Mouse (Mus musculus) embryonic facial prominence, embryonic 11.5 days (tissue): Measurements from ENCODE around the gene Mmp19. TPM values are rescaled to one million over a fixed set of nuclear protein-coding genes. Genes with fewer than 3 reads are reported as not detected.

Experiments
- ATAC-seq: fragments of 200-750 bp; cut with Nextera tagmentation; replicated peaks from 2 replicates; pipeline ENCODE4 v1.8.0; 2017; ENCODE audit warnings: low read depth; ENCODE audit not compliant: insufficient number of reproducible peaks, low FRiP score, low TSS enrichment
- DNase-seq: peaks from one replicate; pipeline ENCODE4 v3.0.0-alpha.2; 2015; ENCODE audit warnings: low spot score
- H3K27ac ChIP-seq: fragments of 300-500 bp; sonication (generic); replicated peaks from 2 replicates; pipeline ENCODE4 v1.5.1; 2014; ENCODE audit warnings: mild to moderate bottlenecking, low read depth, low read length, control low read depth
- H3K27me3 ChIP-seq: fragments of 300-500 bp; sonication (generic); 2 replicates; pipeline ENCODE4 v1.6.1; 2014; ENCODE audit warnings: mild to moderate bottlenecking, low read length, moderate library complexity, mixed read lengths; ENCODE audit not compliant: control insufficient read depth, insufficient read depth
- H3K36me3 ChIP-seq: fragments of 300-500 bp; sonication (generic); replicated peaks from 2 replicates; pipeline ENCODE4 v1.6.1; 2014; ENCODE audit warnings: low read depth, mild to moderate bottlenecking, low read length, moderate library complexity, mixed read lengths; ENCODE audit not compliant: control insufficient read depth, insufficient read depth
- H3K4me1 ChIP-seq: fragments of 300-500 bp; sonication (generic); 2 replicates; pipeline ENCODE4 v1.6.1; 2014; ENCODE audit warnings: low read length, mixed read lengths; ENCODE audit not compliant: control insufficient read depth, insufficient read depth
- H3K4me2 ChIP-seq: fragments of 300-500 bp; sonication (generic); 2 replicates; pipeline ENCODE4 v1.6.1; 2014; ENCODE audit warnings: low read depth, mild to moderate bottlenecking, control low read depth, low read length, moderate library complexity
- H3K4me3 ChIP-seq: fragments of 300-500 bp; sonication (generic); 2 replicates; pipeline ENCODE4 v1.5.1; 2014; ENCODE audit warnings: low read depth, low read length, control low read depth
- H3K9ac ChIP-seq: fragments of 300-500 bp; sonication (generic); replicated peaks from 2 replicates; pipeline ENCODE4 v1.6.1; 2014; ENCODE audit warnings: mild to moderate bottlenecking, control low read depth, low read length
- H3K9me3 ChIP-seq: fragments of 300-500 bp; sonication (generic); replicated peaks from 2 replicates; pipeline ENCODE4 v1.6.1; 2016; ENCODE audit warnings: mild to moderate bottlenecking, low read length, inconsistent platforms, mixed read lengths; ENCODE audit not compliant: control insufficient read depth
- WGBS: fragments of 180-500 bp; shearing (Covaris S2); extraction: QIAGEN DNeasy Blood & Tissue Kit; methylation state at CpG from one replicate; pipeline ENCODE4 v1.1.7; 2014; 5-methylcytosine and 5-hydroxymethylcytosine counted together
- polyA plus RNA-seq: library from polyadenylated mRNA; unstranded; fragments of >200 nt; fragmentation: Nextera tagmentation; extraction: Ambion mirVana; gene quantifications from 2 replicates; pipeline ENCODE4 v1.2.1, GENCODE M21; 2014

Gene Mmp19
- polyA plus RNA-seq, 1 experiment from 2014 or later: 0.21 TPM

- Histone ChIP-seq H3K9ac (no peak overlapping the region), H3K27ac (no peak overlapping the region), H3K4me2 (no peak overlapping the region), H3K9me3 (no peaks in the 10 kb centered on the region), H3K4me1 (no peaks in the 10 kb centered on the region), H3K27me3 (no peaks in the 10 kb centered on the region), H3K4me3 (no peak overlapping the region), H3K36me3 (peaks cover 5% of the 10 kb centered on the region)
- 96% methylated on average over 5 of the region's 5 CpGs for WGBS
- ATAC-seq (no peak), DNase-seq (no peak)
Measured at GRCm38 (mm10) chr10:128843260-128843659, 52.5 kb downstream of the Mmp19 start.

- no peaks in the 10 kb centered on the region for H3K27me3 ChIP-seq
- DNase-seq (peak; percentile 73), ATAC-seq (no peak)
- H3K27ac ChIP-seq: no peak overlapping the region
- WGBS: 85% methylated on average over 2 of the region's 2 CpGs
- no peak overlapping the region for H3K9ac ChIP-seq
- peaks cover 2% of the 10 kb centered on the region for H3K36me3 ChIP-seq
- no peak overlapping the region for H3K4me2 ChIP-seq
- no peaks in the 10 kb centered on the region for H3K4me1 ChIP-seq
- no peak overlapping the region for H3K4me3 ChIP-seq
- no peaks in the 10 kb centered on the region for H3K9me3 ChIP-seq
Measured at GRCm38 (mm10) chr10:128845516-128845915, 54.8 kb downstream of the Mmp19 start.

GRCm38 (mm10) chr10:128846664-128847063 lies 56.0 kb downstream of the Mmp19 start:
- no peak for DNase-seq
- no peak overlapping the region for H3K4me3 ChIP-seq
- peaks cover 2% of the 10 kb centered on the region for H3K36me3 ChIP-seq
- no peak overlapping the region for H3K27ac ChIP-seq
- H3K4me1 ChIP-seq: no peaks in the 10 kb centered on the region
- 96% methylated on average over 4 of the region's 4 CpGs for WGBS
- no peaks in the 10 kb centered on the region for H3K27me3 ChIP-seq
- H3K4me2 ChIP-seq: no peak overlapping the region
- no peak for ATAC-seq
- H3K9me3 ChIP-seq: no peaks in the 10 kb centered on the region
- H3K9ac ChIP-seq: no peak overlapping the region

- H3K36me3 ChIP-seq: peaks cover under 1% of the 10 kb centered on the region
- no peak for DNase-seq
Measured at GRCm38 (mm10) chr10:128848426-128848825, 57.7 kb downstream of the Mmp19 start.

GRCm38 (mm10) chr10:128850339-128850738 lies 59.6 kb downstream of the Mmp19 start:
- Histone ChIP-seq H3K4me3 (no peak overlapping the region), H3K27me3 (no peaks in the 10 kb centered on the region), H3K4me1 (no peaks in the 10 kb centered on the region), H3K36me3 (no peaks in the 10 kb centered on the region; the same call in 1 of the 2 replicates), H3K9me3 (no peaks in the 10 kb centered on the region), H3K4me2 (no peak overlapping the region), H3K27ac (no peak overlapping the region), H3K9ac (no peak overlapping the region)
- ATAC-seq: no peak
- WGBS: 68% methylated on average over 3 of the region's 3 CpGs
- no peak for DNase-seq

More at GRCm38 (mm10) chr10:128848426-128848825, 57.7 kb downstream of the Mmp19 start:
- Histone ChIP-seq H3K9me3 (no peaks in the 10 kb centered on the region), H3K4me1 (no peaks in the 10 kb centered on the region), H3K4me3 (no peak overlapping the region), H3K27ac (no peak overlapping the region), H3K9ac (no peak overlapping the region), H3K4me2 (no peak overlapping the region), H3K27me3 (no peaks in the 10 kb centered on the region)
- ATAC-seq: no peak
- 82% methylated on average over 2 of the region's 2 CpGs for WGBS

Other genes with a start within 250 kb of the Mmp19 start
- gene Zc3h10, start 243.1 kb upstream of the Mmp19 start, polyA plus RNA-seq: 13.6 and 15.0 TPM in 2 replicates
- gene Rpl41, start 241.6 kb upstream of the Mmp19 start, polyA plus RNA-seq: 3,098 and 3,409 TPM in 2 replicates
- 268 and 270 TPM in 2 replicates for gene Pa2g4, start 224.9 kb upstream of the Mmp19 start, polyA plus RNA-seq
- gene Erbb3, start 201.3 kb upstream of the Mmp19 start, polyA plus RNA-seq: 10.2 and 10.6 TPM in 2 replicates
- gene Rps26, start 164.2 kb upstream of the Mmp19 start, polyA plus RNA-seq: 765 and 782 TPM in 2 replicates
- 3.5 and 4.9 TPM in 2 replicates for gene Ikzf4, start 144.9 kb upstream of the Mmp19 start, polyA plus RNA-seq
- 12.2 and 15.1 TPM in 2 replicates for gene Suox, start 116.8 kb upstream of the Mmp19 start, polyA plus RNA-seq
- gene Rab5b, start 94.6 kb upstream of the Mmp19 start, polyA plus RNA-seq: 71.6 and 74.3 TPM in 2 replicates
- gene Pmel, start 86.7 kb upstream of the Mmp19 start, polyA plus RNA-seq: 28.7 and 68.1 TPM in 2 replicates
- gene Cdk2, start 85.9 kb upstream of the Mmp19 start, polyA plus RNA-seq: 135 and 146 TPM in 2 replicates
- 5.9 and 8.0 TPM in 2 replicates for gene Dgka, start 46.1 kb upstream of the Mmp19 start, polyA plus RNA-seq
- 45.9 TPM in 2 replicates for gene Pym1, start 43.0 kb upstream of the Mmp19 start, polyA plus RNA-seq
- gene Dnajc14, start 13.2 kb downstream of the Mmp19 start, polyA plus RNA-seq: 33.8 and 35.0 TPM in 2 replicates
- gene Tmem198b, start 13.5 kb downstream of the Mmp19 start, polyA plus RNA-seq: 14.2 and 14.8 TPM in 2 replicates
- gene Sarnp, start 26.4 kb downstream of the Mmp19 start, polyA plus RNA-seq: 279 and 318 TPM in 2 replicates
- 47.7 and 48.0 TPM in 2 replicates for gene Ormdl2, start 30.7 kb downstream of the Mmp19 start, polyA plus RNA-seq
- gene Gdf11, start 100.8 kb downstream of the Mmp19 start, polyA plus RNA-seq: 10.5 and 10.9 TPM in 2 replicates
- gene Cd63, start 110.1 kb downstream of the Mmp19 start, polyA plus RNA-seq: 324 and 334 TPM in 2 replicates
- 9.2 and 11.4 TPM in 2 replicates for gene Rdh5, start 132.0 kb downstream of the Mmp19 start, polyA plus RNA-seq
- gene Bloc1s1, start 133.1 kb downstream of the Mmp19 start, polyA plus RNA-seq: 196 and 213 TPM in 2 replicates
- 2.3 and 2.7 TPM in 2 replicates for gene Itga7, start 142.9 kb downstream of the Mmp19 start, polyA plus RNA-seq
- not detected in 2 replicates for gene Mettl7b, start 170.1 kb downstream of the Mmp19 start, polyA plus RNA-seq
- not detected in 2 replicates for gene Olfr9, start 198.5 kb downstream of the Mmp19 start, polyA plus RNA-seq
- not detected in 2 replicates for gene Olfr763, start 219.9 kb downstream of the Mmp19 start, polyA plus RNA-seq
- gene Olfr764-ps1, start 249.0 kb downstream of the Mmp19 start, polyA plus RNA-seq: not detected in 2 replicates